Mouse (Mus musculus): ENCODE measurements around the gene Iqgap3.

GRCm38 (mm10) chr3:88140178-88140902 is 58.6 kb downstream of the Iqgap3 start:
- TF ChIP-seq CTCF (conservative IDR thresholded peaks at IDR 0.05; ENCODE audit: insufficient read depth, insufficient read length, low read depth, low read length): no peak
- no peak for TF ChIP-seq POLR2A (IDR thresholded peaks at IDR 0.05; ENCODE audit: low read depth, low read length)
